22 mouse cellular contexts compared by ENCODE assay signal in the genomic region with DNA sequence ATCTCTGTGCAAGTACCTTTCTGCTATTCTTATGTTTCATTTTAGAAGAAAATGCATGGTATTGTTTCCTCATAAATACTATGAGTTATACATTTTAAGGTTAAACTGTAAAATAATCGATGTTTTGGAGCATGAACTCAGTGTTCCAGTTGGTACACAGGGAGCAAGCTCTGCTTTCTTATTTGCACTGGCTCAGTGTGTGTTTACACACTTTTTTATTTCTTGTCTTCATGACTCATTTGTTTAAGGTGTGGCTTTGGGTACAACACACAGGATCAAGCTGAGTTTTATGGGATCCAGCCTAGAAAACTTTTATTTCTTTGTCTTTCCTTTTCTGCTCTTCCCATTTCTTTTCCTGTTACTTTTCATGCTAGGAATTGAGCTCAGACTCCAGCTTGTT.
A peak's percentile ranks its signal among the peaks of the same experiment; 100 is the strongest.
DNase-seq lines count a peak whose midpoint lies in the region; ATAC-seq and TF ChIP-seq lines count a peak whose summit lies in the region.
"Had no signal": no experiment of that assay in that cellular context is flagged by ENCODE, and none has a peak within 500 bp of the region (broad histone marks: within the 10 kb centered on the region; RNA-seq: fewer than 3 reads in every experiment).

No protein-coding gene starts in this region.

- no peaks in the 10 kb centered on the region; the same call in 1 of the 2 replicates for H3K4me1 ChIP-seq in liver, adult 2 months (ENCODE audit: control insufficient read depth, insufficient read depth, low read length)
- H3K4me1 ChIP-seq in liver, postnatal 0 days (ENCODE audit: insufficient read depth) = no peaks in the 10 kb centered on the region
- no peaks in the 10 kb centered on the region for H3K4me1 ChIP-seq in stomach, embryonic 15.5 days
- H3K4me1 ChIP-seq in stomach, postnatal 0 days (replicated peaks; ENCODE audit: control insufficient read depth, insufficient read depth) = no peaks in the 10 kb centered on the region
- H3K4me1 ChIP-seq in forebrain, embryonic 15.5 days = no peaks in the 10 kb centered on the region

- no peak for TF ChIP-seq POLR2A in liver, adult 2 months (IDR thresholded peaks at IDR 0.05; ENCODE audit: extremely low read depth, insufficient read depth, low read length)

- no peak overlapping the region for H3K27ac ChIP-seq in liver, adult 2 months (replicated peaks; ENCODE audit: insufficient read depth, low read depth, low read length)
- H3K27ac ChIP-seq in liver, postnatal 0 days (ENCODE audit: low read depth) = no peak overlapping the region
- H3K27ac ChIP-seq in stomach, embryonic 15.5 days = no peak overlapping the region
- H3K27ac ChIP-seq in stomach, postnatal 0 days (replicated peaks) = no peak overlapping the region
- H3K27ac ChIP-seq in forebrain, embryonic 15.5 days (replicated peaks) = no peak overlapping the region

- no peak for TF ChIP-seq CTCF in liver, adult 2 months (IDR thresholded peaks at IDR 0.05; ENCODE audit: low read depth, low read length)
- TF ChIP-seq CTCF in liver, postnatal 0 days (IDR thresholded peaks at IDR 0.05; ENCODE audit: low read depth) = no peak
- TF ChIP-seq CTCF in stomach, postnatal 0 days (IDR thresholded peaks at IDR 0.05; ENCODE audit: low read depth) = no peak

- no peaks in the 10 kb centered on the region for H3K27me3 ChIP-seq in liver, adult 2 months (ENCODE audit: control insufficient read depth, insufficient read depth, low read length)
- no peaks in the 10 kb centered on the region for H3K27me3 ChIP-seq in liver, postnatal 0 days (ENCODE audit: insufficient read depth, low read length)
- H3K27me3 ChIP-seq in stomach, embryonic 15.5 days (replicated peaks) = no peaks in the 10 kb centered on the region
- no peaks in the 10 kb centered on the region for H3K27me3 ChIP-seq in stomach, postnatal 0 days (ENCODE audit: control insufficient read depth, insufficient read depth, low read length)
- H3K27me3 ChIP-seq in forebrain, embryonic 15.5 days = no peaks in the 10 kb centered on the region
- H3K27me3 ChIP-seq: CH12.LX had no signal

- no peak for ATAC-seq in liver, postnatal 0 days
- ATAC-seq in stomach, embryonic 15.5 days (ENCODE audit: insufficient read depth, low FRiP score, low read depth) = 0 out of 2 replicates have a peak, but pooled peaks have one; percentile 39
- peak; percentile 85 for ATAC-seq in stomach, postnatal 0 days (ENCODE audit: low FRiP score, low TSS enrichment)
- ATAC-seq in forebrain, embryonic 15.5 days (replicated peaks) = no peak
- ATAC-seq: activated CD4-positive, CD25-positive, alpha-beta regulatory T cell, adult 4 months; CD4-positive, CD25-positive, alpha-beta regulatory T cell, adult 4 months; Patski had no signal

- no peaks in the 10 kb centered on the region for H3K36me3 ChIP-seq in liver, adult 2 months (ENCODE audit: control insufficient read depth, insufficient read depth, low read length)
- no peaks in the 10 kb centered on the region for H3K36me3 ChIP-seq in liver, postnatal 0 days (replicated peaks; ENCODE audit: insufficient read depth, low read length)
- no peaks in the 10 kb centered on the region for H3K36me3 ChIP-seq in stomach, embryonic 15.5 days
- H3K36me3 ChIP-seq in stomach, postnatal 0 days (ENCODE audit: control insufficient read depth, insufficient read depth, low read length) = no peaks in the 10 kb centered on the region
- no peaks in the 10 kb centered on the region for H3K36me3 ChIP-seq in forebrain, embryonic 15.5 days
- H3K36me3 ChIP-seq: G1E had no signal

- peak; percentile 67 for DNase-seq in liver, adult 2 months (ENCODE audit: extremely low read depth, low read depth, low spot score)
- no peak for DNase-seq in liver, postnatal 0 days
- peak; percentile 11 for DNase-seq in large intestine, adult 2 months (ENCODE audit: low read depth, low spot score)
- DNase-seq in stomach, postnatal 0 days (ENCODE audit: low spot score) = no peak
- DNase-seq in right cerebral cortex, adult 2 months (ENCODE audit: low spot score in 2 of 2) = no peak
- no peak for DNase-seq in frontal cortex, postnatal 25 days (ENCODE audit: low spot score in 2 of 2)
- DNase-seq: adrenal gland, adult 2 months; adrenal gland, adult 8-10 months; adrenal gland, postnatal 10 days; adrenal gland, postnatal 14 days; adrenal gland, postnatal 25 days; adrenal gland, postnatal 36 days; B cell, adult 2 months; cerebellum, adult 11 months; cerebellum, adult 11-12 months had no signal

- no peak overlapping the region for H3K4me3 ChIP-seq in liver, adult 2 months (ENCODE audit: insufficient read depth, low read depth, low read length)
- no peak overlapping the region for H3K4me3 ChIP-seq in liver, postnatal 0 days (ENCODE audit: low read depth, low read length)
- H3K4me3 ChIP-seq in stomach, embryonic 15.5 days (replicated peaks) = no peak overlapping the region
- H3K4me3 ChIP-seq in stomach, postnatal 0 days (ENCODE audit: low read depth, low read length) = no peak overlapping the region
- H3K4me3 ChIP-seq in forebrain, embryonic 15.5 days = no peak overlapping the region

- H3K79me2 ChIP-seq in liver, adult 2 months (ENCODE audit: control insufficient read depth, insufficient read depth, low read length) = no peaks in the 10 kb centered on the region

- no peaks in the 10 kb centered on the region for H3K9me3 ChIP-seq in liver, postnatal 0 days (ENCODE audit: low read length)
- no peaks in the 10 kb centered on the region for H3K9me3 ChIP-seq in stomach, embryonic 15.5 days
- no peaks in the 10 kb centered on the region for H3K9me3 ChIP-seq in stomach, postnatal 0 days (ENCODE audit: control insufficient read depth, low read length)
- H3K9me3 ChIP-seq in forebrain, embryonic 15.5 days = no peaks in the 10 kb centered on the region
- H3K9me3 ChIP-seq: G1E had no signal

- H3K9ac ChIP-seq in liver, adult 2 months (ENCODE audit: low read depth, low read length) = no peak overlapping the region
- H3K9ac ChIP-seq in liver, postnatal 0 days (replicated peaks) = no peak overlapping the region
- H3K9ac ChIP-seq in stomach, embryonic 15.5 days = no peak overlapping the region
- H3K9ac ChIP-seq in stomach, postnatal 0 days (ENCODE audit: low read length) = no peak overlapping the region
- no peak overlapping the region for H3K9ac ChIP-seq in forebrain, embryonic 15.5 days (replicated peaks)

- WGBS in liver, adult 2 months = 36% methylated on average over 1 of the region's 1 CpGs
- WGBS in liver, postnatal 0 days (ENCODE audit: insufficient replicate concordance) = 71% methylated on average over 1 of the region's 1 CpGs
- 28% methylated on average over 1 of the region's 1 CpGs for WGBS in large intestine, adult 2 months
- WGBS in stomach, embryonic 15.5 days = 55% methylated on average over 1 of the region's 1 CpGs
- WGBS in stomach, postnatal 0 days = 65% methylated on average over 1 of the region's 1 CpGs
- WGBS in forebrain, embryonic 15.5 days = 85% methylated on average over 1 of the region's 1 CpGs

- H3K4me2 ChIP-seq in liver, postnatal 0 days (ENCODE audit: low read depth, low read length) = no peak overlapping the region
- no peak overlapping the region for H3K4me2 ChIP-seq in stomach, embryonic 15.5 days
- no peak overlapping the region for H3K4me2 ChIP-seq in stomach, postnatal 0 days (replicated peaks; ENCODE audit: low read depth)
- no peak overlapping the region for H3K4me2 ChIP-seq in forebrain, embryonic 15.5 days (replicated peaks)

- no peak for TF ChIP-seq EP300 in liver, postnatal 0 days (IDR thresholded peaks at IDR 0.05; ENCODE audit: low read depth)
- no peak for TF ChIP-seq EP300 in stomach, postnatal 0 days (optimal IDR thresholded peaks at IDR 0.05)

Comparison
In these comparisons a context has a peak if more than half of its experiments do, and no peak if none do; other contexts are left out.
1. DNase-seq: peak in liver, adult 2 months (single experiment) and large intestine, adult 2 months (single experiment); none in liver, postnatal 0 days (single experiment), stomach, postnatal 0 days (single experiment), right cerebral cortex, adult 2 months (0 of 2) and frontal cortex, postnatal 25 days (0 of 2).
2. ATAC-seq: peak in stomach, embryonic 15.5 days (single experiment) and stomach, postnatal 0 days (single experiment); none in liver, postnatal 0 days (single experiment) and forebrain, embryonic 15.5 days (single experiment).